In genomic region chr15:81805624-81806023, GRCm38 (mm10) we compare ENCODE assay signal across 8 mouse cellular contexts. TPM values are rescaled to one million over a fixed set of nuclear protein-coding genes. Genes with fewer than 3 reads are reported as not detected.
A peak's percentile ranks its signal among the peaks of the same experiment; 100 is the strongest.
DNase-seq lines count a peak whose midpoint lies in the region.

No protein-coding gene starts in this region.

- DNase-seq in embryo, embryonic 10 days (ENCODE audit: low spot score), result peak; percentile 43
- no peak for DNase-seq in embryo, embryonic 9.5 days (ENCODE audit: extremely low spot score)
- DNase-seq in NIH3T3 (ENCODE audit: low read depth), result peak; percentile 52
- DNase-seq in heart, adult 9 months (ENCODE audit: low spot score in 2 of 2), result peak; percentile 53 to 57
- peak; percentile 73 to 82 for DNase-seq in kidney, postnatal 4 days
- DNase-seq in spleen, postnatal 10 days (ENCODE audit: low spot score in 2 of 2), result no peak
- DNase-seq in gastrocnemius, postnatal 25 days, result no peak
- DNase-seq in urinary bladder, postnatal 4 days (ENCODE audit: low spot score in 2 of 2), result no peak

RNA-seq across cellular contexts. Expression of gene Tef, which starts 3.4 kb away (rescaled TPM):
- 100 to 1,000 TPM; 113 to 168 TPM for total RNA-seq in gastrocnemius, postnatal 25 days (2021)

RNA-seq across cellular contexts. Expression of gene Tob2, which starts 53.0 kb away (rescaled TPM):
- total RNA-seq in gastrocnemius, postnatal 25 days (2021), result 10 to 100 TPM; 47.4 to 85.8 TPM

Comparison
In these comparisons a context has a peak if more than half of its experiments do, and no peak if none do; other contexts are left out.
1. DNase-seq: peak in embryo, embryonic 10 days (single experiment), NIH3T3 (single experiment), heart, adult 9 months (2 of 2) and kidney, postnatal 4 days (2 of 2); none in embryo, embryonic 9.5 days (single experiment), spleen, postnatal 10 days (0 of 2), gastrocnemius, postnatal 25 days (single experiment) and urinary bladder, postnatal 4 days (0 of 2).